In the genomic region with DNA sequence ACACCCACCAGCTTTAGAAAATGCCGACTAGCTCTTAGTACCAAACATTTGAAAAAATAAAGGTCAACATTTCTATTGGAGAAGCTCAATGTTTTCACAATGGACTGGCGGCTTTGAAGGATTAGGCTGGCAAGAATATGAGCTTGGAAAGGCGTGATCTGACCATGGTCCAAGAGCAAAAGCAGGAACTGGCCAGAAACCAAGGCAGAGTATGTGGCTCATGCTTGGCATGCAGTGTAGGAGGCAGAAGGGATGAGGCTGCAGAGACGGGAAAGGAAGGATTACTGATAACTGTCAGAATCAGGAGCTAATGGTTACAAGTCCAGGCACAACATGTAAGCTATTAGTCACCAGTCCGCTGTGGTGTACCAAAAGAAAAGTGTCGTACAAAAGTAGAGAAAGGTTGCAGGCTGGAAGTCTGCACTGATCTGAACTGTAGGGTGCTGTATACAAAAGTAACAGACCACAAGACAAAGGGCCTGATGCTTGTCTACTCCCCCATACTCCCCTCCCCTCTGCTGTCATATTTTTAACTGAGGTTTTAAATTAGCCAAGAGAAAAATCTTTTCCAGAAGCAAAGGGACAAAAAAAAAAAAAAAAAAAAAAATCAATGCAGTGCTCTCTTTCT, we compare ENCODE assay signal across 11 mouse cellular contexts.
DNase-seq lines count a peak whose midpoint lies in the region; ATAC-seq lines count a peak whose summit lies in the region.
"Had no signal": no experiment of that assay in that cellular context is flagged by ENCODE, and none has a peak within 500 bp of the region (broad histone marks: within the 10 kb centered on the region; RNA-seq: fewer than 3 reads in every experiment).

No protein-coding gene starts in this region.

- no peaks in the 10 kb centered on the region for H3K36me3 ChIP-seq in forebrain, embryonic 15.5 days
- H3K36me3 ChIP-seq in forebrain, embryonic 12.5 days (replicated peaks), result no peaks in the 10 kb centered on the region
- H3K36me3 ChIP-seq in midbrain, embryonic 14.5 days (ENCODE audit: control insufficient read depth, insufficient read depth, low read length), result no peaks in the 10 kb centered on the region
- H3K36me3 ChIP-seq in midbrain, embryonic 11.5 days (ENCODE audit: control insufficient read depth, insufficient read depth, low read length), result no peaks in the 10 kb centered on the region
- H3K36me3 ChIP-seq: kidney, embryonic 15.5 days; limb, embryonic 12.5 days; neural tube, embryonic 13.5 days had no signal

- H3K27ac ChIP-seq in forebrain, embryonic 15.5 days (replicated peaks), result no peak overlapping the region
- H3K27ac ChIP-seq in forebrain, embryonic 12.5 days, result no peak overlapping the region
- no peak overlapping the region for H3K27ac ChIP-seq in midbrain, embryonic 14.5 days (replicated peaks; ENCODE audit: low read depth, low read length)
- H3K27ac ChIP-seq in midbrain, embryonic 11.5 days (ENCODE audit: low read depth, low read length), result no peak overlapping the region
- H3K27ac ChIP-seq: kidney, embryonic 15.5 days; limb, embryonic 12.5 days; neural tube, embryonic 13.5 days had no signal

- H3K4me2 ChIP-seq in forebrain, embryonic 15.5 days (replicated peaks), result no peak overlapping the region
- no peak overlapping the region for H3K4me2 ChIP-seq in forebrain, embryonic 12.5 days
- no peak overlapping the region for H3K4me2 ChIP-seq in midbrain, embryonic 14.5 days (ENCODE audit: low read length)
- H3K4me2 ChIP-seq in midbrain, embryonic 11.5 days, result no peak overlapping the region
- H3K4me2 ChIP-seq: kidney, embryonic 15.5 days; limb, embryonic 12.5 days; neural tube, embryonic 13.5 days had no signal

- no peaks in the 10 kb centered on the region for H3K9me3 ChIP-seq in forebrain, embryonic 15.5 days
- H3K9me3 ChIP-seq in forebrain, embryonic 12.5 days, result no peaks in the 10 kb centered on the region
- H3K9me3 ChIP-seq in midbrain, embryonic 14.5 days (ENCODE audit: control insufficient read depth, low read length), result no peaks in the 10 kb centered on the region
- H3K9me3 ChIP-seq in midbrain, embryonic 11.5 days (ENCODE audit: control insufficient read depth, low read length), result no peaks in the 10 kb centered on the region
- H3K9me3 ChIP-seq: kidney, embryonic 15.5 days; limb, embryonic 12.5 days; neural tube, embryonic 13.5 days had no signal

- H3K4me1 ChIP-seq in forebrain, embryonic 15.5 days, result no peaks in the 10 kb centered on the region
- H3K4me1 ChIP-seq in forebrain, embryonic 12.5 days, result no peaks in the 10 kb centered on the region
- no peaks in the 10 kb centered on the region for H3K4me1 ChIP-seq in midbrain, embryonic 14.5 days (ENCODE audit: control insufficient read depth, insufficient read depth, low read length)
- no peaks in the 10 kb centered on the region for H3K4me1 ChIP-seq in midbrain, embryonic 11.5 days (ENCODE audit: control insufficient read depth, insufficient read depth, low read length)
- H3K4me1 ChIP-seq: kidney, embryonic 15.5 days; limb, embryonic 12.5 days; neural tube, embryonic 13.5 days had no signal

- DNase-seq in midbrain, embryonic 14.5 days, result peak; percentile 8
- no peak for DNase-seq in midbrain, embryonic 11.5 days (ENCODE audit: low spot score, missing footprints)
- DNase-seq in layer of hippocampus, postnatal 10 days (ENCODE audit: low spot score in 2 of 2), result peak; percentile 27 to 30
- no peak for DNase-seq in gastrocnemius, adult 8-10 months (ENCODE audit: low spot score in 2 of 2)

- H3K27me3 ChIP-seq in forebrain, embryonic 15.5 days, result no peaks in the 10 kb centered on the region
- no peaks in the 10 kb centered on the region for H3K27me3 ChIP-seq in forebrain, embryonic 12.5 days
- H3K27me3 ChIP-seq in midbrain, embryonic 14.5 days (ENCODE audit: control insufficient read depth, insufficient read depth, low read length), result no peaks in the 10 kb centered on the region
- H3K27me3 ChIP-seq in midbrain, embryonic 11.5 days (ENCODE audit: control insufficient read depth, insufficient read depth, low read length), result no peaks in the 10 kb centered on the region
- H3K27me3 ChIP-seq: kidney, embryonic 15.5 days; limb, embryonic 12.5 days; neural tube, embryonic 13.5 days had no signal

- ATAC-seq in forebrain, embryonic 15.5 days (replicated peaks), result peak; percentile 69
- no peak for ATAC-seq in forebrain, embryonic 12.5 days (ENCODE audit: low FRiP score)
- no peak for ATAC-seq in midbrain, embryonic 14.5 days (ENCODE audit: low FRiP score, low TSS enrichment)
- ATAC-seq in midbrain, embryonic 11.5 days (ENCODE audit: low FRiP score), result no peak
- peak; percentile 98 for ATAC-seq in cerebellum, adult (ENCODE audit: insufficient number of reproducible peaks, low FRiP score, low TSS enrichment)
- no peak for ATAC-seq in monocyte, adult 5-6 weeks (replicated peaks; ENCODE audit: insufficient number of reproducible peaks, low FRiP score, low TSS enrichment, poor library complexity, severe bottlenecking)

- WGBS in forebrain, embryonic 15.5 days, result 65% methylated on average over 6 of the region's 6 CpGs
- 85% methylated on average over 6 of the region's 6 CpGs for WGBS in forebrain, embryonic 12.5 days
- WGBS in midbrain, embryonic 14.5 days, result 84% methylated on average over 6 of the region's 6 CpGs
- WGBS in midbrain, embryonic 11.5 days, result 76% methylated on average over 6 of the region's 6 CpGs

- no peak overlapping the region for H3K9ac ChIP-seq in forebrain, embryonic 15.5 days (replicated peaks)
- no peak overlapping the region for H3K9ac ChIP-seq in forebrain, embryonic 12.5 days
- no peak overlapping the region for H3K9ac ChIP-seq in midbrain, embryonic 14.5 days (replicated peaks; ENCODE audit: low read length)
- H3K9ac ChIP-seq in midbrain, embryonic 11.5 days (ENCODE audit: low read length), result no peak overlapping the region
- H3K9ac ChIP-seq: kidney, embryonic 15.5 days; limb, embryonic 12.5 days; neural tube, embryonic 13.5 days had no signal

- no peak overlapping the region for H3K4me3 ChIP-seq in forebrain, embryonic 15.5 days
- no peak overlapping the region for H3K4me3 ChIP-seq in forebrain, embryonic 12.5 days (replicated peaks)
- H3K4me3 ChIP-seq in midbrain, embryonic 14.5 days (replicated peaks; ENCODE audit: low read depth, low read length), result no peak overlapping the region
- H3K4me3 ChIP-seq in midbrain, embryonic 11.5 days (ENCODE audit: low read depth, low read length), result no peak overlapping the region
- H3K4me3 ChIP-seq: kidney, embryonic 15.5 days; limb, embryonic 12.5 days; neural tube, embryonic 13.5 days had no signal

Comparison
In these comparisons a context has a peak if more than half of its experiments do, and no peak if none do; other contexts are left out.
1. ATAC-seq: peak in forebrain, embryonic 15.5 days (single experiment) and cerebellum, adult (single experiment); none in forebrain, embryonic 12.5 days (single experiment), midbrain, embryonic 14.5 days (single experiment), midbrain, embryonic 11.5 days (single experiment) and monocyte, adult 5-6 weeks (single experiment).
2. DNase-seq: peak in midbrain, embryonic 14.5 days (single experiment) and layer of hippocampus, postnatal 10 days (2 of 2); none in midbrain, embryonic 11.5 days (single experiment) and gastrocnemius, adult 8-10 months (0 of 2).